Mouse (Mus musculus) left cerebral cortex, postnatal 4 days (tissue): ENCODE results near the gene Gm5936. TPM values are rescaled to one million over a fixed set of nuclear protein-coding genes. Genes with fewer than 3 reads are reported as not detected.
"Not testable (repeated sequence)": the region's sequence is repeated elsewhere in the genome, so short reads cannot be mapped to it uniquely, and the experiment has no call there.

Experiments used
- DNase-seq: peaks from one replicate; pipeline ENCODE4 v3.0.0-alpha.2; 2022
- intact Hi-C: fragments of 180-260 bp; cut with DNase I; formaldehyde crosslinking; loops from one replicate; pipeline ENCODE4 v1.15.1; 2025
- total RNA-seq, 2 experiments: library from RNA; stranded (reverse); gene quantifications; 2 replicates each; pipeline ENCODE4 v1.2.3; 2021

The Gm5936 gene
- total RNA-seq: under 1 TPM; 0.14 to 0.22 TPM

DNA sequence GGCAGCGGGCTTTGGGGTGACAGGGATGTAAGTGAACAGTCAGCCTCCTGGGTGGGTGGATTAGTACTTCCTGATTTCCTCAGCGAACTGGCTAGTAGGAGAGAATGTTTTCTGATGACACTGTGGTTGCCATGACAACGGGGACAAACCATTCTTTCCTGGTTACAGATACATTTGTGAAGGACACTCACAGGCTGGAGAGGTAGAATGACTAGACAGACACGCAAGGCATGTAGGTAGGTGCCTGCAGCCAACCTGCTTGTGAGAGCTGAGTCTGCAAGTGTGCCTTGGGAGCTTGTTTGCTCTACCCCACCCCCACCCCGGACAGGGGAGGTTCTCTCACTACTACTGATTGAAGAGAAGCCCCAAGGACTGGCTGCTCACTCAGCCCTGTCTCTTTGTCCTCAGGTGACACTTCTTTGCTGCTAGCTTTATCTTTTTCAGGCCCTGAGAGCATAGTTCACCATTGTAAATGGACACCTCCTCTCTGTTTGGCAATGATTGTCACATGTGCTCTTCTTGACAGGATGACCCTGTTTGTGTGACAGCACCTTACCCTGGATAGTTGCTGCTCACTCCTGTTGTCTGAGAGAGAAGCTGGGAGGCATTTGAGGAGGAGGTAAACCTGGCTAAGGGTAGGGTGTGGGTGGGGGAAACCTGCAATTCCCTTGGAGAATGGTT lies at the start of gene Gm5936:
TSS of gene Gm5936 (plus strand) at position 355 of the 681 bp plus-strand sequence.
- DNase-seq: peak; percentile 3
- intact Hi-C loops: not testable (repeated sequence)

- intact Hi-C loops, DNase-seq: not testable (repeated sequence)
These were observed 19.1 kb downstream of the Gm5936 start for GRCm38 (mm10) chrX:74856104-74856503.

GRCm38 (mm10) chrX:74880123-74880522 lies 43.1 kb downstream of the Gm5936 start:
- DNase-seq: peak; percentile 45
- intact Hi-C loops: not testable (repeated sequence)

Other genes with a start within 250 kb of the Gm5936 start
- not detected for gene Olfr1325, start 244.5 kb upstream of the Gm5936 start, total RNA-seq
- gene Gm5640, start 191.6 kb upstream of the Gm5936 start, total RNA-seq: under 1 TPM in 1 of 2 experiments, not detected in 1; 0.40 TPM
- not detected for gene Gm6890, start 96.3 kb upstream of the Gm5936 start, total RNA-seq
- 1 to 10 TPM; 1.7 to 2.1 TPM for gene Gab3, start 248.3 kb downstream of the Gm5936 start, total RNA-seq